Mouse (Mus musculus) v-Abl transformed pro-B cells (cell line): ENCODE data around the gene Treml4.

ENCODE experiments used
- in situ Hi-C, 2 experiments: fragments of 400-800 bp; cut with MboI; formaldehyde crosslinking; loops; one replicate each; pipeline ENCODE4 v1.15.1; 2025; ENCODE audit not compliant: unreplicated experiment in 2 of 2

Gene Treml4

GRCm38 (mm10) chr17:48263741-48264362 lies at the start of gene Treml4:
TSS of gene Treml4 (plus strand) at chr17:48264295.
- in situ Hi-C loops = loop anchor here in 1 of 2 experiments (5.0 kb wide), 1 partner anchor 338 kb away; no protein-coding TSS in a partner anchor

GRCm38 (mm10) chr17:48215429-48215828 lies 48.7 kb upstream of the Treml4 start:
- in situ Hi-C loops = no loop called here

GRCm38 (mm10) chr17:48230680-48231079 lies 33.4 kb upstream of the Treml4 start:
- in situ Hi-C loops = no loop called here

- in situ Hi-C loops = no loop called here
These were observed 31.6 kb upstream of the Treml4 start, which contains the start of gene Trem1 for GRCm38 (mm10) chr17:48232518-48232917. TSS of gene Trem1 (plus strand) at chr17:48232768.

GRCm38 (mm10) chr17:48233789-48234188 lies 30.3 kb upstream of the Treml4 start:
- in situ Hi-C loops = no loop called here

GRCm38 (mm10) chr17:48234550-48234949 lies 29.5 kb upstream of the Treml4 start:
- in situ Hi-C loops = no loop called here

- in situ Hi-C loops = no loop called here
These were observed 28.2 kb upstream of the Treml4 start for GRCm38 (mm10) chr17:48235773-48236370.

GRCm38 (mm10) chr17:48237621-48238020 lies 26.5 kb upstream of the Treml4 start:
- in situ Hi-C loops = no loop called here

GRCm38 (mm10) chr17:48247221-48247928 lies 16.7 kb upstream of the Treml4 start, which contains the start of gene Trem3:
TSS of gene Trem3 (plus strand) at chr17:48247777.
- in situ Hi-C loops = no loop called here

GRCm38 (mm10) chr17:48249039-48249438 lies 15.1 kb upstream of the Treml4 start:
- in situ Hi-C loops = no loop called here

- in situ Hi-C loops = no loop called here
These were observed 14.6 kb upstream of the Treml4 start for GRCm38 (mm10) chr17:48249501-48249900.

GRCm38 (mm10) chr17:48250631-48251030 lies 13.5 kb upstream of the Treml4 start:
- in situ Hi-C loops = no loop called here

GRCm38 (mm10) chr17:48256575-48256974 lies 7.5 kb upstream of the Treml4 start:
- in situ Hi-C loops = no loop called here

GRCm38 (mm10) chr17:48261868-48262267 lies 2.2 kb upstream of the Treml4 start:
- in situ Hi-C loops = loop anchor here in 1 of 2 experiments (5.0 kb wide), 1 partner anchor 340 kb away; no protein-coding TSS in a partner anchor

- in situ Hi-C loops = loop anchor here in 1 of 2 experiments (5.0 kb wide), 1 partner anchor 338 kb away; no protein-coding TSS in a partner anchor
These were observed 567 bp downstream of the Treml4 start for GRCm38 (mm10) chr17:48264662-48265061.

GRCm38 (mm10) chr17:48266138-48266537 lies 2.0 kb downstream of the Treml4 start:
- in situ Hi-C loops = no loop called here

GRCm38 (mm10) chr17:48266610-48267304 lies 2.7 kb downstream of the Treml4 start:
- in situ Hi-C loops = no loop called here

- in situ Hi-C loops = no loop called here
These were observed 3.5 kb downstream of the Treml4 start for GRCm38 (mm10) chr17:48267591-48267990.

GRCm38 (mm10) chr17:48268276-48268675 lies 4.2 kb downstream of the Treml4 start:
- in situ Hi-C loops = no loop called here

GRCm38 (mm10) chr17:48269833-48270232 lies 5.7 kb downstream of the Treml4 start:
- in situ Hi-C loops = loop anchor here (10.0 kb wide), 2 partner anchors 155 to 165 kb away; no protein-coding TSS in a partner anchor

GRCm38 (mm10) chr17:48272158-48272557 lies 8.1 kb downstream of the Treml4 start:
- in situ Hi-C loops = loop anchor here (10.0 kb wide), 2 partner anchors 157 to 167 kb away; no protein-coding TSS in a partner anchor
